Mouse (Mus musculus) CD4-positive, CD25-positive, alpha-beta regulatory T cell, adult 9 weeks (primary cell): ENCODE data around the gene Pank4. TPM values are rescaled to one million over a fixed set of nuclear protein-coding genes. Genes with fewer than 3 reads are reported as not detected.

Experiments
- polyA plus RNA-seq: library from polyadenylated mRNA; unstranded; fragments of 100-300 nt; shearing (Covaris generic); gene quantifications from one replicate; pipeline ENCODE4 v1.2.1, GENCODE M21; 2017

Pank4 gene
- polyA plus RNA-seq, result 64.9 TPM

GRCm38 (mm10) chr4:154963901-154964580 is at the start of gene Pank4:
Gene Pank4, plus strand, starts transcription at chr4:154964123.

DNA sequence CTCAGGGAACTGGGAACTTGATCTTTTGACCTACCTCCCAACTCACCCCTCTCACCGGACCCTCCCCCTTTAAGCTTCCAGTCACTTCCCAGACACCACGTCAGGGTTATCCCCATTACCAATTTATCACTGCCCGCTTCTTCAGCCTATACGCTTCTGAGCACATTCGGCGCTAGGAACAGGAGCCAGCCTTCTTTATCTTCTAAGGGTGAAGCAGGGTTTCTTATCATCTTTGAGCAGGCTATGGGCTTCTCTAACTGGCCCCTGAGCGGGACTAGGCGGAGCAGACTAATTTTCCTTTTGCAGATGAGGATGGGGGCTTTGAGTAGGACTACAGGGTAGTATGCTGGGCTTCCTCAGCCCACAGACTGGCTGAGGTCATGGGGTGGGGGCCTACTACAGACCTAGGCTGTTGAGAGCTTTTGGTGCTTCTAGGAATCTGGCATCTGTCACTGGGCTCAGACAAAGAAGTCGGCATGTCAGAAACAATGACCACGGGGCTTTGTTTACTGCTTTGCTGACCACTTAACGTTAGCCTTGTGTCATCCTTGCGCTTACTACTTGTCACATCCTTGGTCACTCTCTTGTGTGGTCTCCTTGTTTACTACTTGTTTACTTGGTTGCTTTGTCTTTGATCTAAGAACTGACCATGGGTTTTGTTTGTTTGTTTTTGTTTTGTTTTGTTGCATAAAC is 35.4 kb upstream of the Pank4 start, which contains the start of gene Tnfrsf14:
TSS of gene Tnfrsf14 (minus strand) at position 169 of the 693 bp plus-strand sequence.

GRCm38 (mm10) chr4:154960690-154961225 is 3.2 kb upstream of the Pank4 start, which contains the start of gene Hes5:
Gene Hes5, plus strand, starts transcription at chr4:154960923.

Other genes starting within 250 kb of the Pank4 start
- gene Ttc34, start 126.7 kb upstream of the Pank4 start, polyA plus RNA-seq, result not detected
- gene Mmel1, start 94.5 kb upstream of the Pank4 start, polyA plus RNA-seq, result not detected
- 7.3 TPM for gene Fam213b, start 65.0 kb upstream of the Pank4 start, polyA plus RNA-seq
- 15.5 TPM for gene Tnfrsf14, start 35.6 kb upstream of the Pank4 start, polyA plus RNA-seq
- 0.57 TPM for gene Hes5, start 3.2 kb upstream of the Pank4 start, polyA plus RNA-seq
- not detected for gene Plch2, start 92.7 kb downstream of the Pank4 start, polyA plus RNA-seq
- gene Pex10, start 102.9 kb downstream of the Pank4 start, polyA plus RNA-seq, result 15.5 TPM
- gene Rer1, start 122.3 kb downstream of the Pank4 start, polyA plus RNA-seq, result 163 TPM
- gene Morn1, start 122.5 kb downstream of the Pank4 start, polyA plus RNA-seq, result 2.4 TPM